Mouse (Mus musculus) MEL-GATA-1-ER (cell line): ENCODE data around the gene Sec16b.
A peak's percentile ranks its signal among the peaks of the same experiment; 100 is the strongest.

ENCODE experiments used
- DNase-seq: peaks from one replicate; pipeline ENCODE4 v3.0.0-alpha.2; 2012; ENCODE audit warnings: low read depth; ENCODE audit errors: extremely low read depth

The Sec16b gene

DNA sequence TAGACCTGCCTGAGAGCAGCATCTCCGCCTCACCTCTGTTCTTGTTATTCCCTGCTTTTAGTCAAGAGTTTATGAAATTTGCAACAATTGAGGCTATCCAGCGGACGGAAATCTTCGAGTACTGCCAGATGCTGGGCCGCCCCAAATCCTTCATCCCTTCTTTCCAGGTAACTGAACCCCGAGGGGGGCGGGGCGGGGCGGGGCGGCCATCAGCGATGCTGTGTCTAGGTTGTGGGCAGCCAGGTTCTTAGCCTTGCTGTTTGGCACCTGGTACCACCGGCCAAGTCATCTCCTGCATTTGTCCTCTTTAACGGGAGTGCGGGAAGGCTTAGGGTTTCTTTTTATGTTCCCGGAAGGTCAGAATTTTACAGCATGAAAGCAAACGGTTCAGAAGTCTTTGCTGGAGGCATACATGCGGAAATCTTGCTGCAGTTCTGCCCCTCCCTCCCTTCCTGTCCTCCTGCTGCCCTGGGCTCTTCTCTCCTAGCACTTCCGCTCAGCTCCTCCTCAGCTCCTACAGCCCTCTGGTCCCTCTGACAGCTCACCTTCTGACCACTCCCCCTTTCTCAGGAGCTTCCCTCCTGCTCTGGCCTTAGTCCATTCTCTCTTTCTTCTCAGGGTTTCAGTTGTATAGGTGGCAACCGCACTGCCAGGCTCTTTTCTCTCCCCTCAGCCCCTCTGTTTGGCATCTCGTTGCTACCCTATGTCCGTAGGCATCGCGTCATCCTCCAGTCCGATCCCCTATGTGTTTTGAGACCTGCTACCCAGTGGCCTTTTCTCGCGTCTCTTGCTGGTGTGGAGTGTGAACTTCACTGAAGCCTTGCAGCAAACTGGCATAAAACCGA is 48.4 kb downstream of the Sec16b start:
- DNase-seq, result no peak

DNA sequence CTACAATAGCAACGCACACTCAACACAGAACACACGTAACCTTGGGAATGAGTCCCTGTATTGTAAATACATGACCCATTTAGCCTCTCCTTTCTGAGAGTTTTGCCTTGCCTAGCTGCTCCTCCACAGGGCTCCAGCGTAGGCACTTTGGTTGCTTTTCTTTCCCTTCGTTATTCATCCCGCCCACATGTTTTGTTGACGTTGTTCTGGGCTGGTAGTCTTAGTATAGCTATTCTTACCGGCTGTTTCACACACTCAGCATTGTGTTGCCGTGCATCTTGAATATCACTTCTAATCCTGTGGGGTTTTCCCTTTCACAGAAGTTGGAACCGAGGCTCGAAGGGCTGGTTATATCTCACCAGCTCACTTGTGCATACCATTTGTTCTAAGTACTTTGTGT is 49.2 kb downstream of the Sec16b start:
- no peak for DNase-seq

DNA sequence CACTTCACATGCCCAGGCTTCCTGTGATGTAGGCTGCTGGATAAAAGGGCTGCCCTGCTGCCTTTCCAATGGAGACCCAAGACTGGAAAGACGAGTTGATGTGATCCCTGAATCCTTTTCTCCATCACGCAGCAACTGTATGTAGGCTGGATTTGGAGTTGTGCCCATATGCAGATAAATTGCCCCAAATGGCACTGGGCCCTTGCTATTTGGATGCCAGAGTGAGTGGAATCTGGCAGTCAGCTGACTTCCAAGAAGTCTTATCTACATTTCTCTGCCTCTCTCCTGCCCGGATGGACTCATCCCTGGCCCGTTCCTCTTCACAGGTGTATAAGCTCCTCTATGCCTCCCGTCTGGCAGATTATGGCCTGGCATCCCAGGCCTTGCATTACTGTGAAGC is 49.9 kb downstream of the Sec16b start:
- no peak for DNase-seq

DNA sequence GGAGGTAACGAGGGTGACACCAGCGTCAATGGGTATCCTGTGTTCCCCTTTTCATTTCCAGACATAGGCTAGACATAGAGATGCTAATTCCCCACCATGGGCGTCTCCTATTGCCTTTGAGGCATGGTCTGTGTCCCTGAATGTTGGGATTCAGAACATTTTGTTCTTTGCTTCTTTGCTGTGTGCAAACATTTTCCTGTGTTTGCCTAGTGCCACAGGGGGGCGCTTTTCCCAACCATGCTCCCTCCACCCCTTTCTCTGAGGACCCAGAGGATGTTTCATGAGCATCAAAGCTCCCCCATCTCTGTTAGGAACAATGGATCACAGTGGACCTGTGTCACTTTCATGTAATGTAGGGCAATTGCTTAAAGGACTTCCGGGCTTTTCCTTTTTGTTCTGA is 51.6 kb downstream of the Sec16b start:
- DNase-seq, result no peak

DNA sequence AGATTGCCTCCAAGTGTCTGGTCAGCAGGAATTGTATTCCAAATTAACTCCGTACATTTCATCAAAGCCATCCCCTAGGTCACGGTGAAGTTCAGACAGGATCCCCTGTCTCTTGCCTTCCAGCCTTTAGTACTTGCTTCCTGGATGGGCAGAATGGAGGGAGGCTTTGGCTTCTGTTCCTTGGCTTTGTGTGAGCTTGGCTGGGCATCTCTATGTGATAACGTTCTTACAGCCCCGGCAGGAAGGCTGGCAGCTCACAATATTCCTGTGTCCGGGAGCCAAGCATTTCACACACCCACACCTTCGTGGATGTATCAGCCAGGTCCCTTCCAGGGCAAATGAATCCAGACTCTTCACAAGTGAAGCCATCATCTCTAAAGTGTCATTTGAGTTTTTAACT is 53.5 kb downstream of the Sec16b start:
- no peak for DNase-seq

DNA sequence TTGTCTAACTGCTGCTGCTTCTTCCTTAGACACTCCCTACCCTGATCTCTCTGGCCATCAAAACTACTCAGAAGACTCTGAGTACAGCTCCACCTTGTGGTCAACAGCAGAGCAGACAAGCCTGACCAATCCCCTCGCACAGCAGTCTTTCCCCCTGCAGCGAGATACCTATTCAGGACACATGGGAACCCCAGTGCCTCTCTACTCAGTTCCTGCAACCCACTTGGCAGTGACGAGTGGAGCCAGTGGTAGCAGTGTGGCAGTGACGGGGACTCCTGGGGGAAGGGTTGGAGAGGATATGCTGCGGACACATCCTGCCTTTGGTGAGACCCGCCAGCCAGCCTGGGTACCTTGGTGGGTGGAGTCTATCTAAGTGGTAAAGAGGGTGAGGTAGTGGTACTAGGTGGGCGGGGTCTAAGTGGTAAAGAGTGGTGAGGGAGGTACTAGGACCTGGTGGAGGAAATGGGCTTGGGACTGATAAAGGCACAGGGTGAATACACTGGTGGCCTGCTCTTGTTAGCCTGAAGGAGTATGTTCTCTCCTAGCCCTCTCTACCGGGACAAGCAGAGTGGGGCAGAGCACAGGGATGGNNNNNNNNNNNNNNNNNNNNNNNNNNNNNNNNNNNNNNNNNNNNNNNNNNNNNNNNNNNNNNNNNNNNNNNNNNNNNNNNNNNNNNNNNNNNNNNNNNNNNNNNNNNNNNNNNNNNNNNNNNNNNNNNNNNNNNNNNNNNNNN is 54.3 kb downstream of the Sec16b start:
- DNase-seq, result peak; percentile 59

DNA sequence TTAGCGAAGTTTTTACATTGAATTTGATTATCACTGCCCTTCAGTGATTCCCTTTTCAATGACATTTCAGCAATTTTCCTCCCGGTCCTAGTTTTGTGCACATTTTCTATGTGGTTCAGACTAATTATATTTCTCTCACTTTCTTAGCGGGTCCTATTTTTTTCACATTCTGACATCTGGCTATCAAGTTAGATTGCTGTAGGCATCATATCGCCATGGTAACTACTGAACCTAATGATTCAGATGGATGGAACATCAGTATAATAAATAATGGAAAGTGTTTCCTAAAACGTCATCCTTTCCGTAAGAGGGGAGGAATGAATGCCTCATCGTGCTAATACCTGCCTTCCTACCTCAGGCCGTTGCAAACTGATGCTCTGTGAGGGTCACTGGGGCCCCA is 61.3 kb downstream of the Sec16b start:
- no peak for DNase-seq

DNA sequence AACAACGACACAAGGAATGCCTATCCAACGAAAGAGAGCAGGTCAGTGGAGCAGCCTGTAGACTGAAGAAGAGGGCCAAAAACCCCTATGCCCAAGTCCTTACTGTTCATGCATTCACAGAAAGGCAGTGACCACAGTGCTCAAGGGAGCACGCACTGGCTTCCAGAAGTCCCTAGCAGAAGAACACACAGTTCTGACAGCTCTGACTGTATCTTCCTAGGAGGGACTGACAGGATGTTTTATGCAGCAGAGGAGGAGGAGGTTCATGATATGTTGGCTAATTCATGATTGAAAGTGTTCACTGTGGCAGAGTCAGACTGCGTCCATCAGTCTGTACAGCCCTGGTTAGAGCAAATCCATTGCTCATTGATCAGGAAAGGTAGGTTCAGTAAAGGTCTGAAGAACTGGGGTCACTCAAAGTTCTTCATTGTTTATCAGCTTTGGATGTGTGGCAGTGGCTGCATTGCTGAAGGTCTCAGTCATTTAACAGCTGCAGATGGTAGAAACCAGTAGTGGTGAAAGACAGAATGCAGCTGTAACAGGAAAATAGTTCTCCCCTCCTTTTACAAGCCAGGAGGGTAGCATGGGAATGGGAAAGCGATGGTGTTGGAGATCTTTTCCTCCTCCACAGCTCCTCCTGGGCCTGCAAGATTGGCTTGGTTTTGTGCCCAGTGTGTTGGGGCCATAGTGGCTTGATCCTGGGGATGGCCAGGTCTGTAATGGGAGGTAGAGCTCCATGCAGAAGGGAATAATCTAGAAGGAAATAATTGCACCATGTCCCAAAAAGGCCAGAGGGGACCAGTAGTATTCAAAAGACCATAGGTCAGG is 62.9 kb downstream of the Sec16b start:
- DNase-seq, result no peak

DNA sequence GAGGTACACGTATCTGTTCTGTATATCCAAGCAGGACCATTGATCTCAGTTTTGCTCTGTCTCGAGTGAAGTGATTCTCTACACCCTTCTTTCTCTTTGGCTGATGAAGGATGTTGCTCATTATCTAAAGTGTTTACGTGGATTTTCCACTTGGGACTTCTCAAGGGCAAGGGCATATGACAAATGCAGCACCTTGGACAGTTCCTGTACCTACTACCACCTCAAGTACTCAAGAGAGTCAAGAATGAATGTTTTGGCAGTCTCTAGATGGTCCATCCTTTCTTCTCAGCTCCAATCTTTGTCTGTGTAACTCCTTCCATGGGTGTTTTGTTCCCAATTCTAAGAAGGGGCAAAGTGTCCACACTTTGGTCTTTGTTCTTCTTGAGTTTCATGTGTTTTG is 68.8 kb downstream of the Sec16b start:
- no peak for DNase-seq

DNA sequence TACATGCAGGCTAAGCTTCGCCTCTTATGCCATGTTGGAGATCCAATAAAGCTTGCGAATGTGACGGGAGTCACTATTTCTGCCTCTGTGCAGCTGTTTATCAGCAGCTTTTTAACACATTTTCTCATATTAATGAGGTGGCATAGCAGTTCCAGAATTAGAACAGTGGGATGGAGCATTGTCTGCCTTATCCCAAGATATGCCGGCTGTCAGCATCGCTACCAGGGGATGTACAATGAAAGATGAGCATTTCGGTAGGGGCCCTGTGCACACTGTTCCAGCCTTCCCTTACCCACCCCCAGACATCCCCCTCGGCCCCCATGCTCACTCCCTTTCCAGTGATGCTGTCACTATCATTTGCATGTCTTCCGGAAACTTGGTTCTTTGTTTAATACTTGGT is 71.8 kb downstream of the Sec16b start:
- DNase-seq, result no peak

DNA sequence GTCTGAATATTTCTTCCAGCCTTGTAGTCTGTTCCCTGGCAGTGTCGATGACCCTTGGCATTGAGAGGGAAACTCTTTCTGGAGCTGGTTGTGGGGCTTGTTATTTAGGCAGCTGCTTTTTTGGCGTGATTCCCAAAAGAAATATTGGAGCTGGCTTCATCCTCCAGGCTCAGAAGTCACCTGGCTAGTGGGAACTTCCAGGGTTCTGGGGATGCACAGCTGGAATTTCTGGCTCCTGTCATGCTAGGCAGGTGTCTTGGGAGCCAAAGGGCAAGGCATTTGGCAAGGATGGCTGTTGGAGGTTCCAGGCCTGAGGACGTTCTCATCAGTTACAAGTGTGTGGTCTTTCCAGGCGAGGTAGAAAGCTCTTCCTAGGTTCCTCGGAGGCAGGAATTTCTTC is 80.0 kb downstream of the Sec16b start:
- no peak for DNase-seq

DNA sequence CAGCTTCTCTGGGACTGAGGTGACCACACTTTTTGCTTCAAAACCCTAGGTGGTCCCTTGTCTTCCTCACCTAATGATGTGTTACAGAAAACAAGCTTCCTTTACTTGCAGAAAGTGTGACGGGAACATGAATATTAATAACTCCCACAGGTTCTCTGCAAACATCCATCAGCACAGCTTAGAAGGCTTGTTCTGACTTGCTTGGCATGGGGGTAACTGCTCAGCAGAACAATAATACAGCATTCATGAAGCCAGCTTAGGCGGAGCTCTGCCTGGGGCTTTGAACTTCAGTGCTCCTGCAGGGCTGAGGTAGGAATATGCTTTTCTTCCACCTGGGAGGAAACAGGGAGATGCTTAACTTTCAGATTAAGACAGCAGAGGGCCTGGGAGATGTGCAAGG is 85.5 kb downstream of the Sec16b start:
- no peak for DNase-seq

DNA sequence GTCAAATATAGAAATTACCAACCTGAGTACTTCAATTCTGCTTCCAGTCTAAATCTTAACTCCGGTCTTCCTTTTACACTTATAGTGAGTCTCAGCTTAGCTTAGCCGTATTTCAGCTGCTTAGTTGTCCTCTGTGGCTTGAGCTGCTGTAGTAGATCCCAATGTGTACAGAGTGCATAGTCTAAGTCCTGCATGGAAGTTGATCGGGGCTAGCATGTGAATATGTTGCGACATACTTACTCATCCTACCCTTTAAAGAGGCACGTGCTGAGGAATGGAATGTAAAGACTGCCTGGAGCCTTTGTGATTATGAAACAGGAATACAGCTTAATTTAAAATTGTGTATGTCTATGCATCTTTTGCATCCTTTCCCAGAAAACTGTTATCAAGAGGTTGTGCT is 88.0 kb downstream of the Sec16b start:
- DNase-seq, result no peak

DNA sequence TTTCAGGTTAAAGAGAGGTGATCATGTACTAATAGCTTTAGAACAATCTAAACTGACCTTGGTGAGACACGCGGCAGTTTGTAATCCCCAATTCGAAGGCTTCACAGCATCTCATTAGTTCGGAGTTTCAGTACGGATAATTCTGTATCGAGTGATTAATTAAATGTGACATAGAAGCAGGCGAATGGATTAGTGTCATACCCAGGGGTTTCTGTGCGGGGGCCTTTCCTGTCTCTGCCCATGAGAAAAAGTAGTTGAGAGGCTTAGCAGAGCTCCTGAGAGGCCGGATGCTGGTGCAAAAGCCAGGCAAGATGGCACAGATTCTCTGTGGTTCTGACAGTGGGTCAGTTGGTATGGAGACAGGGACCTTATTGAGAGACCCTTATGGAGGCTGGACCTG is 88.6 kb downstream of the Sec16b start:
- DNase-seq, result no peak

DNA sequence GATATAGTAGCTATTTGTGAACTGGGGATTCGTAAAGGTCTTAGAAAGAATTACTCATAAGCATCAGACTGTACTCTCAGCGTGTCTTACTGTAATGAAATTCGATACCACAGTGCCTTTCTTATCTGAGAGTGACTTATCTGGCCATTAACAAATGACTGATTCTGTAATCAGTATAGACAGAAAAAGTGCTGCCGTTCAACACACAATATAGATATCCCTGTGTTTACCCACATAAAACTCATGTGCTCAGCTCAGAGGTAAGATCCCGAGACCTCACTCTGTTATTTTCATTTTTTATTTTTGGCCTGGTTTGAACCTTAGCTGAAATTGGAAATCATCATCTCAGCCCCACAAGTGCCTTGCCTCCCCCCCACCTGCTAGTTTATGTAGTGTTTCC is 98.0 kb downstream of the Sec16b start:
- DNase-seq, result no peak
